Mouse (Mus musculus) retina, embryonic 14.5 days (tissue): ENCODE measurements around the gene Nfatc3.
A peak's percentile ranks its signal among the peaks of the same experiment; 100 is the strongest.

Experiments
- DNase-seq: peaks from one replicate; pipeline ENCODE4 v3.0.0-alpha.2; 2015; ENCODE audit warnings: low spot score

Nfatc3 gene

GRCm38 (mm10) chr8:106146014-106146413 is 87.4 kb downstream of the Nfatc3 start:
- DNase-seq: no peak

GRCm38 (mm10) chr8:106147868-106148565 is 89.4 kb downstream of the Nfatc3 start:
- DNase-seq: no peak

GRCm38 (mm10) chr8:106149025-106149424 is 90.4 kb downstream of the Nfatc3 start:
- DNase-seq: no peak

DNA sequence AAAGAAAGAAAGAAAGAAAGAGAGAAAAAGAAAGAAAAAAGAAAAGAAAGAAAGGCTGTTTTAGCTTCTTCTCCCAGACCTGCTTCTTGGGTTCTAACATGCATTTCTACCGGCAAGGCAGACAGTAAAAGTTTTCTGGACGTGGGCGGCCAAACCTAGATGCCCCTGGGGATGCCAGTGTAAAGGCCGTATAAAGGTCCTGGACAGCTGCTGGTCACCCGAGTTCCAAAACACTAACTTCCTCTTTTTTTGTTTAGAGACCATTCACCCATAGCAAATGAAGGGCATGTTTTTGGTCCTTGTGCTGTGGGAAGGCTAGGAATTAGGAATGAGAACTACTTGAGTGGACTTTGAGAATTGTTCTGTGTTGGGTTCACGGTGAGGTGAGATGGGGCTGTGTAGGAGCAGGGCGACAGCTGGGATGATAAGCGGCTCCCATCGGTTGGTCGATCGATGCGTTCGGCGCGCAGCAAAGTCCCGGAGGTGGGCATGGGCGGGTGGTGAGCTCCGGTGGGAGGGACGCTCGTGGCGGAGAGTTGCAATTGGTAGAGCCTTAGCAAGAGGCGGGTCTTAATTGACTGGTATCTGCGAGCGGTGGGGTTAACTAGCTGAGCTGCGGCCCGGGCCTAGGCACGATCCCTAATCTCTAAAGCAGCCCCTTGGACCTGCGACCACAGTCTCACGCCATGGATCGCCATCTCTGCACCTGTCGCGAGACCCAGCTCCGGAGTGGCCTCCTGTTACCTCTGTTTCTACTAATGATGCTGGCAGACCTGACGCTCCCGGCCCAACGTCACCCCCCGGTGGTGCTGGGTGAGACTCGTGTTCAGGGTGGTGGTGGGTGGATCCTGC is 91.4 kb downstream of the Nfatc3 start, which contains the start of gene Pla2g15:
Pla2g15 (plus strand) TSS at position 599 of the 852 bp plus-strand sequence.
- peak; percentile 94 for DNase-seq

DNA sequence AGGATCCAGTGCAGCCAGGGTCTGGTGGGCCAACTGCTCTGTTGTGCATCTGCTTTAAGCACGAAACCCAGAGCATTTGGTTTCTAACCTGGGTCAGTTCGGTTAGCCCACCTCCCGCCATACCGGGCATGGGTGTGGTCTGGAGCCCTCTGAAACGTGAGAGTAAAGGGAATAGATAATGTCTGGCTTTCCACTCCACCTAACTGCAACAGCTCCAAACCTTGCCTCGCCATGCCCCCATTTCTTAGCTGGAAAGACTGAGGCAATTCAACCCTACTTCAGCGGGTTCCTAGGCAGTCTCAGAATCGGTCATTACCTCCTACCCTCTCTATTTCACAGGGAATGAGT is 92.0 kb downstream of the Nfatc3 start:
- peak; percentile 10 for DNase-seq

DNA sequence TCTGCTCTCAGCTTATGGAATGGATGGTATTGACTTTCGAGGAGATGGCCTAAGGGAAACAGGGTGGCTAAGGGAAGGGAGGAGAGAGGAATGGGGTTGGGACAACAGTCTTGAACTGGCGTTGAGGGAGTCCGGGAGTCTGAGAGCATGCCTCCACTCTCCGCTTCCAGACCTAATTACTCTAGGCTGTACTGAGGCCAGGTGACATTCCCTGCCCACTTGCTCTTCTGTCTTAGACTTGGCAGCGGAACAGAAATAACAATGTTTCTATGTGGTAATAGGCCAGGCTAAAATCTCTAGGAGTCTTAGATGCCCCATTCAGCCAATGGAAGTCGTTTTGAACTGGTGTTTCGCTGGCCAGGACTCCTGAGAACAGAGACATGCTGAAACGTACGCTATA is 92.4 kb downstream of the Nfatc3 start:
- no peak for DNase-seq

DNA sequence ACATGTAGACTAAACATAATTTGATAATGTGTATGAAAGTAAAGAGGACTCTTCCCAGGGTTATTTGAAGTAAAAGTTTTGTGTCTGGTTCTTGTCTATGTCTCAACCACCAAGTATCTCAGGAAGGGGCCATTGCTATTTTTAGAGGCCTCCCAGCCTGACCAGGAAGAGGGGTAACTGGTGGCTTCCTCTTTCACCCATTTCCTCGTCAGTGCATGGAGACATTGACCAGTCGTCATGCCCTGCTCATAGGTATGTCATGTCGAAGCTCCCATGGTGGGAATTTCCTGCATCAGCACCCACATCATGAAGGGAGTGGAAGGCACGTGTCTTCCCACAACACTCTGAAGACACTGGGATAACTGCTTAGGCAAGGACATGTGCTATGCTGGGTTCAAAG is 94.2 kb downstream of the Nfatc3 start:
- DNase-seq: no peak

DNA sequence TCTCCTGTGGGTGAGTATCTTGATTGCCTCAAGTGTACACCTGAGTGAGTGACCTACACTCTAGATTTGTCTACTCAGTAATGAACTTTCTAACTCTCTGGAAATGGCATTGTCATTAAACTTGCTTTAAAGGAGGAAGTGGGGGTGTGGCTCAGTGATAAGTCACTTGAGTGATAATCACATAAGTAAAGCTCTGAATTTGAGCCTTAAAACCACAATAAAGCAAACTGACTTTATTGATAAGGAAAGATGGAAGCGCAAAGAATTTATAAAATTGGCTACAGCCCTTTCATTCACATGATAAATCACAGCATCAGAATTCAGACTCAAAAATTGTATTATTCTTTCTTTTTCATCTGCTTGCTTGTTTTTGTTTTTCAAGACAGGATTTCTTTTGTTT is 98.8 kb downstream of the Nfatc3 start:
- DNase-seq: no peak

DNA sequence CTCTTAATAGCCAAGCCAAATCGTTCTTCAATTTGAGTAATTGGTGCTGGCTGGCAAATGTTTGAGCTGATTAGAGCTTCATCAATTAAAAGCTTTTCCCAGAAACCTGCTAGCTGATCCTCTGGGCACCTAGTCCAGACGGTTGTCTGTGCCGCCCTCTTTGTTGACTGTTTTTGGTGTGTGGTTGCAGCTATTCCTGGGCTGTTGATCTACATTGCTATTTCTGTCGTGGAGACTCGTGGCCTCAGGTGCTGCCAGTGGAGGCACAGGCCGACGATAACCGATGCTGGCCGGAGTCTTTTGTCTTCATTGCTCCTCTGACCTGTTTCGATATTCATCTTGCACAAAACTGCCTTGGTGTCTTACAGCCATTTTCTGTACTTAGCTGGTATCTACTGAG is 99.7 kb downstream of the Nfatc3 start:
- no peak for DNase-seq

GRCm38 (mm10) chr8:106159876-106160275 is 101.2 kb downstream of the Nfatc3 start:
- DNase-seq: no peak

GRCm38 (mm10) chr8:106163251-106163650 is 104.6 kb downstream of the Nfatc3 start:
- no peak for DNase-seq

GRCm38 (mm10) chr8:106165460-106165859 is 106.8 kb downstream of the Nfatc3 start:
- peak; percentile 85 for DNase-seq

GRCm38 (mm10) chr8:106168356-106169016 is 109.8 kb downstream of the Nfatc3 start, which contains the start of gene Slc7a6:
Gene Slc7a6 (plus strand): TSS chr8:106168857.
- DNase-seq: peak; percentile 83

DNA sequence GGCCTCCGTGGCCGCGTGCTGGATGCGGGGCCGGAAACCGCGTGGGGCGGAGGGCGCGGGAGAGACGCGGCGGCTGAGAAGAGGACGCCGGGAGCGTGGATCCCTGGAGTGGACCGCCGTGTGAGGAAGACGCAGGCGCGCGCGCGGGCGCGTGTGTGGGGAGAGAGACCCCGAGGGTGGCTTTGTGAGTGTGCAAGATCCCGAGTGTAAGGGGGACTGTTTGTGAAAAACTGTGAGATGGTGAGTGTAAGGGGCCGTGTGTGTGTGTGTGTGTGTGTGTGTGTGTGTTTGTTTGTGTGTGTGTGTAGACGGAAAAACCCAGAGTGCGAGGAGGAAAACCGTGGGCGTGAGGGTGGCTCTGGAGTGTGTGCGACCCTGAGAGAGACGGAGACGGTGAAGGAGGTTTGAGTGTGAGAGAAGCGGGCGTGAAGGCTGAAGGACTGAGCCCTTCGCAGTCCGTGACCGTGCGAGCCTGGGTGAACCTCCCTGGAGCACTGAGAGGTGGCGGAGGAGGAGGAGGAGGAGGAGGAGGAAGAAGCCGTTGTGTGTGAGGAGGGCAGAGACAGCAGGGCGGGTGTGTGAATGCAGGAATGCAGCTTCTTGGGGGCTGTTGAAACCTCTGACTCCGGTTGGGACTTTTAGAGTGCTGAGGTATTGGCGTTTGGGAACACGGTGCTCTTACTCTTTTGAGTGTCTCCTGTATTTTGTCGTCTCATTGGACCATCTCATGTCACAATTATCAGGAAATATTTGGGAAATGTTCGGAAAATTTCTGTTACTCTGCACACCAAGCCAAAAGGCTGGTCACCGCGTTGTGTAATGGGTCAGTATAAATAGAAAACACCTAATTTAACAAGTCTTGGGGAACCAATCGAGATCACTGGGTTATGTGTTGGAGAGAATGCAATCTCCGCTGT is 110.6 kb downstream of the Nfatc3 start:
- peak; percentile 72 for DNase-seq

DNA sequence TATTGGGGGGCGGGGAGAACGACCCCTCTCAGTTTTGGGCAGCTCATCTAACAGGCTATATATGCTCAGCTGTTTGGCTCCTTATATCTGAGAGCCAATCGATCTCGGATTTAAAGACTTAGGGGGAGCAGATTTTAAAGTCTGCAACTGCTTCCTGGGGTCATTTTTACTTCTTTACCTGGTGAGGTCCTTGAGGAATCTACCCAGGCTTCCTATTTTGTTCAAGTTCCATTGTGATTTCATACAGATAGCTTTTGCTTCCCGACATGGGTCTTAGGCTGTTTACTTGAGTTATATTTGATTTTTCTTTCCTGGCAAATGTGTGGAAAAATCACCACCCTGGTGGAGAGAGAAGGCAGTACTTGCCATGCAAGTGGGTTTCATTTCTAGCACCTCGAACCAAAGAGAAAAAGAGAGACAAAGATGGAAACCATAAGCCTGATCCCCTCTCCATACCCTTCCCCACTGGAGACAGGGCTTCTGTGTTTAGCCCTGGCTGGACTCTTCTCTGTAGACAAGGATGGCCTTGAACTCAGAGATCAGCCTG is 111.4 kb downstream of the Nfatc3 start:
- peak; percentile 18 for DNase-seq

GRCm38 (mm10) chr8:106173566-106173965 is 114.9 kb downstream of the Nfatc3 start:
- no peak for DNase-seq

DNA sequence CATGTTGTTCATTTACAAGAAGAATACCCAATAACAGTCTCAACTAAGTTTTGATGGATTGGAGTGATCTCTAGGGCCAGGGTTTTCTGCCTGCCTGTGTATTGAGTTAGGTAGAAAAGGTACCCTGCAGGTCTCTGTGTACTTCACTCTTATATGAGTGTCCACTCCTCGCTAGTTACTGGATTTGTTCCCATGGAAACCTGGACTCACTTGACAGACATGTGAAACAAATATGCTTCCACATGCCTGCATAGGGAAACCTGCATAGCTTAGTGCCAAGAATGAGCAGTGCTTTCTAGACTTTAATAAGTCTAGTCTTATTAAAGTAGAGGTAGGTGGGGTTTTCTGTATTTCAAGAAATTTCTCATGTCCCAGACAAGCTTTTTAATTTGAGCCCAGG is 118.3 kb downstream of the Nfatc3 start:
- no peak for DNase-seq

DNA sequence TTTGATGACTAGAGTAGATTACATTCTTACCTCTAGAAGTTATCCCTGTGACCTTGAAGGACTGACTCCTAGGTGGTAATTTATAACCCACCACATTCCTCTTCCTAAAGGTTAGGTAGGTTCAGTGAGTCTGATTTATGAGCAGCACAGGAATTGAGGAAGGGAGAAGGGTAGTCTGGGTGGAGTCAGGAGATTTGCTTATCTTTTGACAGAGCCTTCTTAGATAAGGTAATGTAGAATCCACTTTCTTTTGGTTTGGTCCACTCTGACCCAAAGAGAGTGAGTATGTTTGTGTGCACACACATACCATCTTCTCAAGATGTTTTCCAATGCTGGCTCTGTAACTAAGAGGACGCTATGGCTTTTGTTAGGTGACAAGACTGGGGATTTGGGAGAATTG is 119.0 kb downstream of the Nfatc3 start:
- no peak for DNase-seq

GRCm38 (mm10) chr8:106178428-106178827 is 119.8 kb downstream of the Nfatc3 start:
- no peak for DNase-seq
